Mouse (Mus musculus): ENCODE data around the gene Pip5k1b. TPM values are rescaled to one million over a fixed set of nuclear protein-coding genes. Genes with fewer than 3 reads are reported as not detected.
A peak's percentile ranks its signal among the peaks of the same experiment; 100 is the strongest.
"Not testable (repeated sequence)": the region's sequence is repeated elsewhere in the genome, so short reads cannot be mapped to it uniquely, and the experiment has no call there.

Pip5k1b gene
- polyA plus RNA-seq, 1 experiment = 36.3 TPM

- no peak for DNase-seq
- Histone ChIP-seq H3K27ac (ENCODE audit: insufficient read depth, low read length) (no peak overlapping the region), H3K4me3 (replicated peaks; ENCODE audit: insufficient read depth, low read depth, low read length) (no peak overlapping the region), H3K27me3 (ENCODE audit: control insufficient read depth, insufficient read depth, low read length) (no peaks in the 10 kb centered on the region), H3K4me1 (ENCODE audit: control insufficient read depth, insufficient read depth, low read length) (no peaks in the 10 kb centered on the region)
- TF ChIP-seq CTCF (IDR thresholded peaks at IDR 0.05; ENCODE audit: borderline replicate concordance, insufficient read depth, low read depth, low read length) (no peak), POLR2A (IDR thresholded peaks at IDR 0.05; ENCODE audit: borderline replicate concordance, insufficient read depth, low read length) (no peak)
- 57% methylated on average over 8 of the region's 8 CpGs for WGBS
These were observed 15.3 kb upstream of the Pip5k1b start for GRCm38 (mm10) chr19:24570969-24571368.

- no peaks in the 10 kb centered on the region for H3K27me3 ChIP-seq (ENCODE audit: control insufficient read depth, insufficient read depth, low read length)
These were observed 1.8 kb upstream of the Pip5k1b start for GRCm38 (mm10) chr19:24557456-24557855.

GRCm38 (mm10) chr19:24556585-24556966 lies 904 bp upstream of the Pip5k1b start:
- Histone ChIP-seq H3K27me3 (ENCODE audit: control insufficient read depth, insufficient read depth, low read length) (no peaks in the 10 kb centered on the region), H3K4me1 (ENCODE audit: control insufficient read depth, insufficient read depth, low read length) (peaks cover 13% of the 10 kb centered on the region), H3K4me3 (replicated peaks; ENCODE audit: insufficient read depth, low read depth, low read length) (peak overlapping the region; percentile 68), H3K27ac (ENCODE audit: insufficient read depth, low read length) (peak overlapping the region; percentile 98)
- WGBS = under 1% methylated on average over 12 of the region's 12 CpGs
- DNase-seq = no peak
- TF ChIP-seq POLR2A (IDR thresholded peaks at IDR 0.05; ENCODE audit: borderline replicate concordance, insufficient read depth, low read length) (no peak), CTCF (IDR thresholded peaks at IDR 0.05; ENCODE audit: borderline replicate concordance, insufficient read depth, low read depth, low read length) (no peak)

More at GRCm38 (mm10) chr19:24557456-24557855, 1.8 kb upstream of the Pip5k1b start:
- Histone ChIP-seq H3K27ac (ENCODE audit: insufficient read depth, low read length) (no peak overlapping the region), H3K4me1 (ENCODE audit: control insufficient read depth, insufficient read depth, low read length) (peaks cover 13% of the 10 kb centered on the region), H3K4me3 (replicated peaks; ENCODE audit: insufficient read depth, low read depth, low read length) (peak overlapping the region; percentile 7)
- DNase-seq = peak in 1 of 2 experiments; percentile 27
- no peak for TF ChIP-seq POLR2A (IDR thresholded peaks at IDR 0.05; ENCODE audit: borderline replicate concordance, insufficient read depth, low read length)
- no peak for TF ChIP-seq CTCF (IDR thresholded peaks at IDR 0.05; ENCODE audit: borderline replicate concordance, insufficient read depth, low read depth, low read length)
- 18% methylated on average over 11 of the region's 11 CpGs for WGBS

GRCm38 (mm10) chr19:24555904-24556584 lies 372 bp upstream of the Pip5k1b start:
- H3K27ac ChIP-seq (ENCODE audit: insufficient read depth, low read length) = peak overlapping the region; percentile 98
- DNase-seq = peak; percentile 87 to 92
- under 1% methylated on average over 70 of the region's 74 CpGs for WGBS
- peak overlapping the region; percentile 97 for H3K4me3 ChIP-seq (replicated peaks; ENCODE audit: insufficient read depth, low read depth, low read length)
- H3K4me1 ChIP-seq (ENCODE audit: control insufficient read depth, insufficient read depth, low read length) = peaks cover 13% of the 10 kb centered on the region
- H3K27me3 ChIP-seq (ENCODE audit: control insufficient read depth, insufficient read depth, low read length) = no peaks in the 10 kb centered on the region
- TF ChIP-seq CTCF (IDR thresholded peaks at IDR 0.05; ENCODE audit: borderline replicate concordance, insufficient read depth, low read depth, low read length) = no peak
- TF ChIP-seq POLR2A (IDR thresholded peaks at IDR 0.05; ENCODE audit: borderline replicate concordance, insufficient read depth, low read length) = peak; percentile 60

- Histone ChIP-seq H3K4me3 (replicated peaks; ENCODE audit: insufficient read depth, low read depth, low read length) (peak overlapping the region; percentile 97), H3K27ac (ENCODE audit: insufficient read depth, low read length) (peak overlapping the region; percentile 77), H3K27me3 (ENCODE audit: control insufficient read depth, insufficient read depth, low read length) (no peaks in the 10 kb centered on the region), H3K4me1 (ENCODE audit: control insufficient read depth, insufficient read depth, low read length) (peaks cover 13% of the 10 kb centered on the region)
- WGBS = under 1% methylated on average over 19 of the region's 19 CpGs
- TF ChIP-seq CTCF (IDR thresholded peaks at IDR 0.05; ENCODE audit: borderline replicate concordance, insufficient read depth, low read depth, low read length) = no peak
- peak in 1 of 2 experiments; percentile 37 for DNase-seq
These were observed 684 bp downstream of the Pip5k1b start for GRCm38 (mm10) chr19:24554911-24555465.

GRCm38 (mm10) chr19:24554425-24554824 lies 1.2 kb downstream of the Pip5k1b start:
- 23% methylated on average over 4 of the region's 4 CpGs for WGBS
- DNase-seq = peak in 1 of 2 experiments; percentile 18
- TF ChIP-seq CTCF (IDR thresholded peaks at IDR 0.05; ENCODE audit: borderline replicate concordance, insufficient read depth, low read depth, low read length) (no peak), POLR2A (IDR thresholded peaks at IDR 0.05; ENCODE audit: borderline replicate concordance, insufficient read depth, low read length) (no peak)
- H3K4me1 ChIP-seq (ENCODE audit: control insufficient read depth, insufficient read depth, low read length) = peaks cover 13% of the 10 kb centered on the region
- H3K27me3 ChIP-seq (ENCODE audit: control insufficient read depth, insufficient read depth, low read length) = no peaks in the 10 kb centered on the region
- peak overlapping the region; percentile 97 for H3K4me3 ChIP-seq (replicated peaks; ENCODE audit: insufficient read depth, low read depth, low read length)
- H3K27ac ChIP-seq (ENCODE audit: insufficient read depth, low read length) = no peak overlapping the region

GRCm38 (mm10) chr19:24553291-24554075 lies 2.2 kb downstream of the Pip5k1b start:
- Histone ChIP-seq H3K27me3 (ENCODE audit: control insufficient read depth, insufficient read depth, low read length) (no peaks in the 10 kb centered on the region), H3K4me3 (replicated peaks; ENCODE audit: insufficient read depth, low read depth, low read length) (peak overlapping the region; percentile 9), H3K4me1 (ENCODE audit: control insufficient read depth, insufficient read depth, low read length) (peaks cover 13% of the 10 kb centered on the region), H3K27ac (ENCODE audit: insufficient read depth, low read length) (0 out of 2 replicates have a peak overlapping the region, but pooled peaks have one; percentile 11)
- DNase-seq = peak in 1 of 2 experiments; percentile 33
- WGBS = 31% methylated on average over 12 of the region's 12 CpGs
- TF ChIP-seq CTCF (IDR thresholded peaks at IDR 0.05; ENCODE audit: borderline replicate concordance, insufficient read depth, low read depth, low read length) (no peak), POLR2A (IDR thresholded peaks at IDR 0.05; ENCODE audit: borderline replicate concordance, insufficient read depth, low read length) (no peak)

GRCm38 (mm10) chr19:24552641-24553040 lies 3.0 kb downstream of the Pip5k1b start:
- WGBS = 91% methylated on average over 6 of the region's 6 CpGs
- H3K27ac ChIP-seq (ENCODE audit: insufficient read depth, low read length); H3K27me3 ChIP-seq (ENCODE audit: control insufficient read depth, insufficient read depth, low read length); H3K4me3 ChIP-seq (replicated peaks; ENCODE audit: insufficient read depth, low read depth, low read length); DNase-seq: not testable (repeated sequence)
- peaks cover 13% of the 10 kb centered on the region for H3K4me1 ChIP-seq (ENCODE audit: control insufficient read depth, insufficient read depth, low read length)

Data from cerebellum, adult 2 months (tissue).